Mouse (Mus musculus) midbrain, embryonic 15.5 days (tissue): Measurements from ENCODE around the gene Glrx5. TPM values are rescaled to one million over a fixed set of nuclear protein-coding genes. Genes with fewer than 3 reads are reported as not detected.
A peak's percentile ranks its signal among the peaks of the same experiment; 100 is the strongest.

ENCODE experiments used
- ATAC-seq: fragments of 200-750 bp; cut with Nextera tagmentation; replicated peaks from 2 replicates; pipeline ENCODE4 v1.8.0; 2017; ENCODE audit warnings: moderate TSS enrichment
- H3K27ac ChIP-seq: fragments of 300-500 bp; sonication (generic); 2 replicates; pipeline ENCODE4 v1.5.1; 2015; ENCODE audit warnings: mild to moderate bottlenecking, inconsistent platforms
- H3K27me3 ChIP-seq: fragments of 300-500 bp; sonication (generic); replicated peaks from 2 replicates; pipeline ENCODE4 v1.6.1; 2015; ENCODE audit warnings: inconsistent platforms
- H3K36me3 ChIP-seq: fragments of 300-500 bp; sonication (generic); replicated peaks from 2 replicates; pipeline ENCODE4 v1.6.1; 2015; ENCODE audit warnings: inconsistent platforms
- H3K4me1 ChIP-seq: fragments of 300-500 bp; sonication (generic); 2 replicates; pipeline ENCODE4 v1.6.1; 2015; ENCODE audit warnings: inconsistent platforms
- H3K4me2 ChIP-seq: fragments of 300-500 bp; sonication (generic); 2 replicates; pipeline ENCODE4 v1.6.1; 2015; ENCODE audit warnings: inconsistent platforms, mild to moderate bottlenecking, moderate library complexity
- H3K4me3 ChIP-seq: fragments of 300-500 bp; sonication (generic); 2 replicates; pipeline ENCODE4 v1.5.1; 2015; ENCODE audit warnings: mild to moderate bottlenecking, inconsistent platforms
- H3K9ac ChIP-seq: fragments of 300-500 bp; sonication (generic); 2 replicates; pipeline ENCODE4 v1.6.1; 2015; ENCODE audit warnings: mild to moderate bottlenecking, inconsistent platforms
- H3K9me3 ChIP-seq: fragments of 300-500 bp; sonication (generic); 2 replicates; pipeline ENCODE4 v1.6.1; 2016; ENCODE audit warnings: inconsistent platforms
- WGBS: fragments of 180-500 bp; shearing (Covaris S2); methylation state at CpG from one replicate; pipeline ENCODE4 v1.1.7; 2015; ENCODE audit warnings: mixed read lengths; 5-methylcytosine and 5-hydroxymethylcytosine counted together
- polyA plus RNA-seq: library from polyadenylated mRNA; unstranded; fragments of >200 nt; fragmentation: Nextera tagmentation; extraction: Ambion mirVana; gene quantifications from 2 replicates; pipeline ENCODE4 v1.2.1, GENCODE M21; 2015

Glrx5 gene
- polyA plus RNA-seq, 1 experiment from 2014 or later: 143 TPM

GRCm38 (mm10) chr12:105009370-105010212 is 22.9 kb upstream of the Glrx5 start, which contains the start of gene Syne3:
Syne3 (minus strand) TSS chr12:105009809.
- under 1% methylated on average over 65 of the region's 66 CpGs for WGBS
- peaks cover 44% of the 10 kb centered on the region for H3K27me3 ChIP-seq
- peak within 1 kb of the TSS; percentile 58 for H3K4me3 ChIP-seq

GRCm38 (mm10) chr12:105010213-105010790 is 22.2 kb upstream of the Glrx5 start:
- ATAC-seq: peak; percentile 13; the same call in 1 of the 2 replicates
- Histone ChIP-seq H3K4me2 (peak overlapping the region; percentile 97), H3K27ac (no peak overlapping the region), H3K4me1 (peaks cover 17% of the 10 kb centered on the region), H3K9me3 (no peaks in the 10 kb centered on the region), H3K36me3 (no peaks in the 10 kb centered on the region), H3K9ac (peak overlapping the region; percentile 49; the same call in 1 of the 2 replicates), H3K27me3 (peaks cover 44% of the 10 kb centered on the region), H3K4me3 (peak overlapping the region; percentile 58)
- 13% methylated on average over 9 of the region's 9 CpGs for WGBS

More at GRCm38 (mm10) chr12:105009370-105010212, 22.9 kb upstream of the Glrx5 start, which contains the start of gene Syne3:
- Histone ChIP-seq H3K36me3 (no peaks in the 10 kb centered on the region), H3K4me1 (peaks cover 17% of the 10 kb centered on the region), H3K27ac (no peak within 1 kb of the TSS), H3K4me2 (peak within 1 kb of the TSS; percentile 97), H3K9ac (peak within 1 kb of the TSS; percentile 49), H3K9me3 (no peaks in the 10 kb centered on the region)
- peak; percentile 68 for ATAC-seq

DNA sequence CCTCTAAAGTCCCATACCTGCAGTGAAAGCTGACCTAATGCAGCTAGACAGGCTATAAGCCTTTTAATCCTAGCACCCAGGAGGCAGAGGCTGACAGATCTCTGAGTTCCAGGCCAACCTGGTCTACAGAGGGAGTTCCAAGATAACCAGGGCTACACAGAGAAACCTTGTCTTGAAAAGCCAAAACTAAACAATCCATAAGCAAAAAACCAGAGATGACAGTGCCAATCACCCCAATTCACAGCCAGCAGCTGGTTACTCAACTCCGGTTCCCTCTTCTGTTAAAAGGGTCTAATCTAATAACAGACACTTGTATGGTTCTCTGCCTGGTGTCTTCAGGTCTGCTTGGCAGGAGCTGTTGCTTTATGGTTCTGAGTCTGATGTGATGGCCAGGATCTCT is 20.9 kb upstream of the Glrx5 start:
- WGBS: 85% methylated on average over 1 of the region's 1 CpGs
- no peak overlapping the region for H3K4me2 ChIP-seq
- H3K27ac ChIP-seq: no peak overlapping the region
- no peak overlapping the region for H3K4me3 ChIP-seq
- ATAC-seq: no peak
- H3K9me3 ChIP-seq: no peaks in the 10 kb centered on the region
- H3K36me3 ChIP-seq: no peaks in the 10 kb centered on the region
- no peak overlapping the region for H3K9ac ChIP-seq
- peaks cover 44% of the 10 kb centered on the region for H3K27me3 ChIP-seq
- H3K4me1 ChIP-seq: peaks cover 17% of the 10 kb centered on the region

GRCm38 (mm10) chr12:105012314-105012713 is 20.2 kb upstream of the Glrx5 start:
- Histone ChIP-seq H3K36me3 (no peaks in the 10 kb centered on the region), H3K9me3 (no peaks in the 10 kb centered on the region), H3K4me3 (no peak overlapping the region), H3K27me3 (peaks cover 41% of the 10 kb centered on the region), H3K4me1 (peaks cover 17% of the 10 kb centered on the region), H3K9ac (no peak overlapping the region), H3K4me2 (no peak overlapping the region), H3K27ac (no peak overlapping the region)
- no peak for ATAC-seq
- 96% methylated on average over 4 of the region's 4 CpGs for WGBS

DNA sequence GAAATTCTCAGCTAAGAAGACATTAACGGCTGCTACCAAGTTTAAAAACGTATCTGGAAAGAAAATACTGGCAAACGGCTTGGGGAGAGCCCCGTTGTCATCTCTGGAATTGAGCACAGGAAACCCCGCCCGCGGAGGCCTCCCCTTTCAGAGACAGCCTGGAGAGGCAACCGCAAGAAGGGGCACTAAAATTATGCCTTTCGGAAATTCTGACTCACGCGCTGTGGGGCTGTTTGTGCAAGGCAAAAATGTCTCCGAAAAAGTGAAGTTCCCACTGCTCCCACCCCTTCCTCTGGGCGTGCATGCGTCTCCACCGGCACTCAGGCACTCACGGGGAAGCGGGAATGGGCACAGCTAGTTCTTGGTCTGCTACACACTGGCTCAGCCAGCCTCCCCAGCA is 19.4 kb upstream of the Glrx5 start:
- 54% methylated on average over 17 of the region's 17 CpGs for WGBS
- H3K36me3 ChIP-seq: no peaks in the 10 kb centered on the region

DNA sequence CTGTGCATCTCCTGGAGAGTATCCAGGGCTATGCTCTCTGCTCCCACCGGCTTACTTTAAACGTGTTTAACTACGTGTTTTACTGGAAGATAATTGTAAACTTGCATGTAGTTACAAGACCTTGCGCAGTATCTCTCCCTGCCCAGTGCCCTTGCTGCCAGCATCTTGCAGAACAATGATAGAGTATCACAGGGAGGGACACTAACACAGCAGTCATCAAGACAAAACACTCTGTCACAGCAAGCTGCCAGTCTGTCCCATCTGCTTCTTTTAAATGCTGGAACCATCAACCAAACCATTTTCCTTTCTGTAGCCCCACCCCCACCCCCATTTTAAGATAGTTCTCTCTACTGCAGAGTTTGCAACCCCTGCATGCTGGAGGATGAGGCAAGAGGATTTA is 16.3 kb upstream of the Glrx5 start:
- Histone ChIP-seq H3K9ac (no peak overlapping the region), H3K27me3 (0 out of 2 replicates have a peak, but pooled peaks cover 3% of the 10 kb centered on the region), H3K36me3 (no peaks in the 10 kb centered on the region), H3K27ac (no peak overlapping the region), H3K4me1 (peaks cover 9% of the 10 kb centered on the region; the same call in 1 of the 2 replicates), H3K9me3 (no peaks in the 10 kb centered on the region), H3K4me3 (no peak overlapping the region), H3K4me2 (no peak overlapping the region)
- ATAC-seq: no peak
- 71% methylated on average over 4 of the region's 4 CpGs for WGBS

More for the DNA sequence above, 19.4 kb upstream of the Glrx5 start:
- no peak overlapping the region for H3K9ac ChIP-seq
- H3K4me1 ChIP-seq: peaks cover 17% of the 10 kb centered on the region
- H3K27ac ChIP-seq: no peak overlapping the region
- H3K27me3 ChIP-seq: peaks cover 34% of the 10 kb centered on the region
- no peak overlapping the region for H3K4me3 ChIP-seq
- H3K9me3 ChIP-seq: no peaks in the 10 kb centered on the region
- ATAC-seq: no peak
- no peak overlapping the region for H3K4me2 ChIP-seq

GRCm38 (mm10) chr12:105016639-105017038 is 15.8 kb upstream of the Glrx5 start:
- no peak overlapping the region for H3K27ac ChIP-seq
- ATAC-seq: no peak
- no peaks in the 10 kb centered on the region for H3K27me3 ChIP-seq
- H3K4me3 ChIP-seq: no peak overlapping the region
- 78% methylated on average over 10 of the region's 10 CpGs for WGBS
- H3K4me1 ChIP-seq: peaks cover 9% of the 10 kb centered on the region; the same call in 1 of the 2 replicates
- H3K9ac ChIP-seq: no peak overlapping the region
- H3K4me2 ChIP-seq: no peak overlapping the region
- no peaks in the 10 kb centered on the region for H3K36me3 ChIP-seq
- no peaks in the 10 kb centered on the region for H3K9me3 ChIP-seq

DNA sequence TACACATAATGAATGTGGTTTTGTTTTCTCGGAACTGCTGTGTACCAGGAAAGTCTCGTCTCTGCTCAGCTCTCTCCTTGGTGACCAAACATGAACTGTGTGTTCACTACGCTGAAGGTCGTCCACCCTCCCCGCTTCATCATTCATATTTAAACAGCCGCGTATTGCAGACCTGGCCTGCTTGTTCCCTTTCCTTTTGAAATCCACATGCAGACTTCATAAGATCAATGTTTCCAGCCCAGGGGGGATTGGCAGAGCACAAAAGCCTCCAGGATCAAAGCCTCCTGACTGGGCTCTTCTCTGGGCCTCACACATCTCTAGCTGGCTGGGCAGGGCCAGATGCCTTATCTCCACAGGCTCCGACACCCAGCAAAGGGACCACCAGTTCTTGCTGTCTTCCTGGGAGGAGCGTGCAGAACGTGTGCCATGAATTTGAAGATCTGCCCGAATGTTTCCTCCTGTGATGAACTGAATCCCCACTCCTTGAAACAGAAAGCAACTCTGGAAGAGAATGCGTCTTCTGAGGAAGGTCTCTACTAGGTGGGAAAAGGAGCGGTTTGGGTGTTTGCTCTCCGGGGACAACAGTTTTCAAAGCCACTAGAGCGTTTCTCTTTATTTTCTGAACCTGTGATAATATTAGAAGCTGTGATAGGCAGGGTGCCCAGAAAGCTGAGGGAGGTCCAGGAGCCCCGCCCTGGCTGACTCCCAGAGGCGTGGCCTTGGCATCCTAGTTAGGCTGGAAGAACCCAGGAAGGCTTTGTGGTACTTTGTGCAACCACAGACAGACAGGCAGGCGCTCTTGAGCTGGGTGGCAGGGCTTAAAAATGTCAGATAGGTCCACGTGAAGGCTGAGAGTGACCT is 12.9 kb upstream of the Glrx5 start:
- Histone ChIP-seq H3K27ac (peak overlapping the region; percentile 39; the same call in 1 of the 2 replicates), H3K9me3 (peaks cover 4% of the 10 kb centered on the region; the same call in 1 of the 2 replicates), H3K4me1 (peaks cover 9% of the 10 kb centered on the region; the same call in 1 of the 2 replicates), H3K36me3 (no peaks in the 10 kb centered on the region), H3K4me3 (no peak overlapping the region), H3K4me2 (no peak overlapping the region), H3K9ac (no peak overlapping the region), H3K27me3 (no peaks in the 10 kb centered on the region)
- ATAC-seq: peak; percentile 58; the same call in 1 of the 2 replicates
- 48% methylated on average over 19 of the region's 19 CpGs for WGBS

- H3K4me2 ChIP-seq: no peak overlapping the region
- peaks cover 9% of the 10 kb centered on the region; the same call in 1 of the 2 replicates for H3K4me1 ChIP-seq
- H3K27me3 ChIP-seq: no peaks in the 10 kb centered on the region
- no peaks in the 10 kb centered on the region for H3K36me3 ChIP-seq
- H3K4me3 ChIP-seq: no peak overlapping the region
- H3K9me3 ChIP-seq: peaks cover 4% of the 10 kb centered on the region; the same call in 1 of the 2 replicates
- WGBS: 84% methylated on average over 8 of the region's 8 CpGs
- no peak overlapping the region for H3K9ac ChIP-seq
- no peak for ATAC-seq
- H3K27ac ChIP-seq: no peak overlapping the region
These were observed 10.9 kb upstream of the Glrx5 start for GRCm38 (mm10) chr12:105021441-105022069.

DNA sequence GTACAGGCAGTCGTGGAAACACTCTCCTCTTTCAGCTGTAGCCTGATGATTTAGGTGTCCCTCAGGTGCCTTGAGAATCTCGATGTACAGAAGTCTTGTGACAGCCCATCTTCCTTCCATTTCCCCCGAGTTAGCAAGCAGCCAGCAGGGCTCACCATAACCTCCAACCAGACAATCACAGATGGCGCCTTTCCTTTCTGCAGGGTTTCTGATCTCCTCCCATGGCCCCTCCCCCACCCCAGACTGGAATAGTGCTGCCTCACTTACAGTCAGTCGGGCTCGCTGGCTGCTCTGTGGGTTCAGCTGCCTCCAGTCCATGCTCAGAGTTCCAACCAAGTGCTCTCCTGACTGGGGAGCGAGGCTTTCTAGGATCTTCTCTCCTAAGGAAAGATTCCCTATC is 10.3 kb upstream of the Glrx5 start:
- H3K9ac ChIP-seq: no peak overlapping the region
- H3K36me3 ChIP-seq: no peaks in the 10 kb centered on the region
- no peak for ATAC-seq
- no peaks in the 10 kb centered on the region for H3K27me3 ChIP-seq
- peaks cover 4% of the 10 kb centered on the region; the same call in 1 of the 2 replicates for H3K9me3 ChIP-seq
- H3K4me2 ChIP-seq: no peak overlapping the region
- 71% methylated on average over 7 of the region's 7 CpGs for WGBS
- no peak overlapping the region for H3K4me3 ChIP-seq
- peaks cover 9% of the 10 kb centered on the region; the same call in 1 of the 2 replicates for H3K4me1 ChIP-seq
- H3K27ac ChIP-seq: no peak overlapping the region

DNA sequence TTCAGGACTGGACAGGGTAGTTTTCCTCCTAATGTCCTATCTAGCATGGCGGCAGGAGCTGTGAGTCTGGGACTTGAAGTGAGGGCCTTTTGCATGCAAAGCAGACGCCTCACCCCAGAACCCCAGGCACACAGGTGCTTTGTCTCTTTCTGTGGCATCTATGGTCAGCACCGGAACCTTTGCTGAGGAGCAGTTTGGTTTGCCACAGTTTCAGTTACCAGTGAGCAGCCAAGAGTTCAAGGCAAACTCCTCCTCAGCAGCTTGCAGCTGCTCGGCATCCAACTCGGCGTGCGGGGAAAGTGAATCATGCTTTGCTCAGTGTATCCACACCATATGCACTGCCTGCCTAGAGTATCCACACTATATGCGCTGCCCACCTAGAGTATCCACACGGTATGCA is 9.7 kb upstream of the Glrx5 start:
- Histone ChIP-seq H3K27me3 (no peaks in the 10 kb centered on the region), H3K27ac (no peak overlapping the region), H3K4me1 (peaks cover 9% of the 10 kb centered on the region; the same call in 1 of the 2 replicates), H3K9me3 (peaks cover 4% of the 10 kb centered on the region; the same call in 1 of the 2 replicates), H3K9ac (no peak overlapping the region), H3K4me3 (no peak overlapping the region), H3K36me3 (no peaks in the 10 kb centered on the region), H3K4me2 (no peak overlapping the region)
- no peak for ATAC-seq
- WGBS: 97% methylated on average over 9 of the region's 9 CpGs
